Mouse (Mus musculus) brain, embryonic 14.5 days (tissue): ENCODE measurements at regions not wholly inside any gene's neighbourhood (a gene's known extent, or its start where the extent isn't known, plus 50 kb on each side); places are given as distances from the start of the nearest gene placed in this dataset.

Source experiments
- DNase-seq: peaks from one replicate; pipeline ENCODE4 v3.0.0-alpha.2; 2011; ENCODE audit warnings: low read depth
- CTCF ChIP-seq: fragments of 200-500 bp; IDR thresholded peaks from 2 replicates; pipeline ENCODE4 v1.5.1; 2012; ENCODE audit warnings: inconsistent platforms, mild to moderate bottlenecking, moderate library complexity, borderline replicate concordance; ENCODE audit not compliant: insufficient read depth, insufficient read length; ENCODE audit errors: extremely low read depth
- POLR2A ChIP-seq: fragments of 200-500 bp; IDR thresholded peaks from 2 replicates; pipeline ENCODE4 v1.6.1; 2012; ENCODE audit warnings: mild to moderate bottlenecking, inconsistent platforms, borderline replicate concordance; ENCODE audit not compliant: poor library complexity, insufficient read depth, insufficient read length, severe bottlenecking; ENCODE audit errors: extremely low read depth

DNA sequence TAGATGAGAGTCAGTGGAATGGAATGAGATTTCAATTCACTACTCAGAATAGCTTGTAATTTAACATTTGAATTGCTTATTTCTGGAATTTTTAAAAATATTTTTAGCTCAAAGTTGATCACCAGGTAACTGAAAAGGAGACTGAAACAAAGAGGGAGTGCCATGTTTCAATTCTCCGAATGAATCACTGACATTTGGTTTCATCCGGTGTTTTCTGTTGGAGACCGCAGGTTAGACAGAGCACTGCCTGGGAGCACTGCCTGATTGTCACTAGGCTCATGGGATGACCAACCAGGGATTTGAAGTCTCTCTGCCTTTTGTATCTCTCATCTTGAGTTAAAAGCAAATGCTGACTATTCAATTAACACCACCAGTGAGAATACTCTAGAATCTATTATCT, 193.3 kb downstream of the Stk31 start:
- DNase-seq, result no peak
- no peak for TF ChIP-seq POLR2A
- no peak for TF ChIP-seq CTCF

DNA sequence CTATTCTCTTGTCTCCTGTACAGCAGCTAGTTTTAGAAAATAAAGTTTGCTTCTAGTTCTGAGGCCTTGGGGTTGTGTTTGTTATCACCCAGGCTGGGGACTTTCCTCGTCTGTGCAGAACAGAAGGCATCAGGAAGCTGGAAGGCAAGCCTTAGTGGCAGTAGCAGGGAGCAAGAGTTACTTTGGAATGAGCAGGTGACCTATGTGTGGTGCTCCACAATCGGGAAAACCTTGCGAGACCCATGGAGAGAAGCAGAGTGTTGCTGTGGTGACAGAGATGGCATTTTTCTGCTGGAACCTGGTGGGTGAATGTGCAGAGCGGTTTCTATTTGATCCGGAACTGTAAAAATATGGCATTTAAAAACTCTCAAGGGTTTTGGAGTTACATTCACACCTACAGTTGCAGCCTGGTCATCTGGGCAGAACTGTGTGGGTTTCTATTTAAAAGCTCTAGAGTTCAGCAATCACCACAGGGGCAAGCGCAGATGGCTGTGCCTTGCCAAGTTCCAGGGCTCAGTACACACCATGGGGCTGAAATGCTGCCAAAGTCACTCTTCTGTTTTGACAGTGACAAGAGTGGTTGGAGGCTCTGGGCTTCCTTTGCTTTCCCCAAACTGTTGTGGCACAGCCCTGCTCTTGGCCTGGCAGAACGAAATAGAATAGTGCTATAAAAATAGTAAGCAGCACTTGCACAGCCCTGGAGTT, 195.7 kb downstream of the Stk31 start:
- peak; percentile 79 for DNase-seq
- TF ChIP-seq CTCF, result no peak
- no peak for TF ChIP-seq POLR2A

- DNase-seq, result no peak
- TF ChIP-seq POLR2A, result no peak
- no peak for TF ChIP-seq CTCF
These were observed 196.2 kb downstream of the Stk31 start for GRCm38 (mm10) chr6:49591632-49592000.

GRCm38 (mm10) chr6:49592676-49593075, 197.3 kb downstream of the Stk31 start:
- TF ChIP-seq CTCF (no peak), POLR2A (no peak)
- peak; percentile 45 for DNase-seq

DNA sequence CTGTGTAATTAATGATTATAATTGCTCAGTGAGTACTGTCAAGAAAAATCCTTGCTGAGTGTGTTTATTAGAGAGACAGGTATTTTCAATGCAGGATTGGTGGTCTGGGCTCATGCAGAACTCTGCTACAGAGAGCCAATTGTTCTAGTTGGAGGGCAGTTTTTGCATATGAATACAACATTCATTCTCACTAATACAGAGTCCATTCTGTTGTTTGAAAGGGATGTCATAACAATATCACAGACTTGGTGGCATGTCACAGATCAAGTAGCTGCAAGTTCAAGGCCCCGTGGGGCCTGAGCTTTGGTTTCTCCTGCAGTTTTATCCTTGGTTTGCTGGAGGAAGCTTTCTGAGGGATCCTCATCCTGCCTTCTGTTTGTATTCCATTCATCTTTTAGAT, 207.8 kb downstream of the Stk31 start:
- peak; percentile 64 for DNase-seq
- no peak for TF ChIP-seq POLR2A
- TF ChIP-seq CTCF, result no peak

DNA sequence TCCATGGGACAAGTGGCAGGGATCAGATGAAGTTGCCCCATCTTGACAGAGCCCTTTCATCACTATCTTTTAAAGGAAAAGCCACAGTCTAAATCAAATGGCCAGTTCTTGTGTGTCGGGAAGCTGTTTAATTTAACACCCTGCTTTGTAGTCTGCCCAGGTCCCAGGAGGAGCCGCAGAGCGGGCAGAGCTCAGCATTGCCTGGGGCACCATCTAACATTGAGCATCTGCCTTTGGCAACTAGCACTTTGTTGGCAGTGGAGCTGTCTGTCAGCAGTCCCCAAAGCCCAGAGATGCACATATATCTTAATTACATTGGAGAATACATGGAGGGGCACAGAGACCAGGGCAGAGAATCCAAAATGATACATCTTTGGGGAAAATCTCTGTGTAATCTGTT, 208.4 kb downstream of the Stk31 start:
- peak; percentile 86 for DNase-seq

GRCm38 (mm10) chr6:49606028-49606427, 210.6 kb downstream of the Stk31 start:
- no peak for TF ChIP-seq POLR2A
- no peak for TF ChIP-seq CTCF
- no peak for DNase-seq

More for the DNA sequence above, 208.4 kb downstream of the Stk31 start:
- no peak for TF ChIP-seq POLR2A

- TF ChIP-seq CTCF, result no peak
- no peak for TF ChIP-seq POLR2A
- DNase-seq, result peak; percentile 64
These were observed 211.3 kb downstream of the Stk31 start for GRCm38 (mm10) chr6:49606626-49607158.

DNA sequence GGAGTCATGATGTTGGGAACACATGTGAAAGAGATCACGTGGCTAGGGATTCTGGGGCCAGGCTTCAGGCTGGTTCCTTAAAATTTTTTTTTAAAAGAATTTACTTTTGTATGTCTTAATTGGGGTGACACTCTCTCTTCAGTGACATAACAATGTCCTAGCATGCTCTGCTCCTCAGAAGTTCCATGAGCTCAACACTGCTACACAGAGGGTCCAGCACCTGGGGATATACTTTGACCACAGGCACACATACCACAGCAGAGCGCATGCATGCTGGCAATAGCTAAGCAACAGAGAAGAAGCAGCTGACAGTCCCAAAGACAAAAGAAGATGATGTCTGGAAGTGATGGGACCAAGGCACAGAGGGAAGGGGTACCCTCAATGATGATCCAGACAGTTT, 198.4 kb upstream of the Npy start:
- DNase-seq, result no peak

DNA sequence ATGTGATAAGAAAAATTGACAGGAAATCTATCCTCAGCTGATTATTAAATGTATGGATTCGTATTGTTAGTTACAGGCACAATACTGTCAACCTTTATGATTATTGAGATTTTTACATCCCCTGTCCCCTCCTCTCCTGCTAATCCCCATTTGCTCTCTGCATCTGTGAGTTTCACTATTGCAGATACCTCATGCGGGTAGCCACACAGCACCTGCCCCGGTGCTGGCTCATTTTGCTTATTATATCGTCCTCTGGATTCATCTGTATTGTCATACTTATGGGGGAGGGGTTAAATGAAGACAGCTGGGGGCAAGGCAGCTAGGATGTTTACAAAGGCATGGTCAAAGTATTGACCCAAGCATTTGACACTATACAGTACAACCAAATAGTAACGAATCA, 197.9 kb upstream of the Npy start:
- TF ChIP-seq POLR2A, result no peak
- no peak for DNase-seq

More for the DNA sequence above, 198.4 kb upstream of the Npy start:
- TF ChIP-seq CTCF (no peak), POLR2A (no peak)

GRCm38 (mm10) chr6:49633470-49634095, 188.9 kb upstream of the Npy start:
- no peak for TF ChIP-seq POLR2A
- TF ChIP-seq CTCF, result no peak
- DNase-seq, result peak; percentile 90

- TF ChIP-seq CTCF (no peak), POLR2A (no peak)
- no peak for DNase-seq
These were observed 184.9 kb upstream of the Npy start for GRCm38 (mm10) chr6:49637654-49638053.

GRCm38 (mm10) chr6:49641256-49641655, 181.3 kb upstream of the Npy start:
- DNase-seq, result no peak

More at GRCm38 (mm10) chr6:49641256-49641655, 181.3 kb upstream of the Npy start:
- TF ChIP-seq POLR2A (no peak), CTCF (no peak)
